Mouse (Mus musculus) liver, embryonic 16.5 days (tissue): ENCODE measurements at regions not wholly inside any gene's neighbourhood (a gene's known extent, or its start where the extent isn't known, plus 50 kb on each side); places are given as distances from the start of the nearest gene placed in this dataset.

Source experiments
- ATAC-seq: fragments of 200-750 bp; cut with Nextera tagmentation; 2 replicates; pipeline ENCODE4 v1.8.0; 2017; ENCODE audit warnings: low read depth, mild to moderate bottlenecking, moderate number of reproducible peaks, moderate library complexity
- H3K27ac ChIP-seq: fragments of 300-500 bp; sonication (generic); 2 replicates; pipeline ENCODE4 v1.5.1; 2014; ENCODE audit warnings: mild to moderate bottlenecking, low read length
- H3K27me3 ChIP-seq: fragments of 300-500 bp; sonication (generic); 2 replicates; pipeline ENCODE4 v1.6.1; 2014; ENCODE audit warnings: low read depth, low read length, mixed read lengths; ENCODE audit not compliant: control insufficient read depth, insufficient read depth
- H3K36me3 ChIP-seq: fragments of 300-500 bp; sonication (generic); 2 replicates; pipeline ENCODE4 v1.6.1; 2014; ENCODE audit warnings: mild to moderate bottlenecking; ENCODE audit not compliant: control insufficient read depth, insufficient read depth
- H3K4me1 ChIP-seq: fragments of 300-500 bp; sonication (generic); 2 replicates; pipeline ENCODE4 v1.6.1; 2014; ENCODE audit warnings: low read depth, low read length, mixed read lengths; ENCODE audit not compliant: control insufficient read depth
- H3K4me2 ChIP-seq: fragments of 300-500 bp; sonication (generic); 2 replicates; pipeline ENCODE4 v1.6.1; 2014; ENCODE audit warnings: low read depth, low read length, mixed read lengths
- H3K4me3 ChIP-seq: fragments of 300-500 bp; sonication (generic); 2 replicates; pipeline ENCODE4 v1.5.1; 2014; ENCODE audit warnings: low read depth, mild to moderate bottlenecking, low read length
- H3K9ac ChIP-seq: fragments of 300-500 bp; sonication (generic); 2 replicates; pipeline ENCODE4 v1.6.1; 2014; ENCODE audit warnings: low read depth, low read length
- H3K9me3 ChIP-seq: fragments of 300-500 bp; sonication (generic); replicated peaks from 2 replicates; pipeline ENCODE4 v1.6.1; 2016; ENCODE audit warnings: low read length; ENCODE audit not compliant: control insufficient read depth
- WGBS: fragments of 180-500 bp; shearing (Covaris S2); extraction: QIAGEN DNeasy Blood & Tissue Kit; methylation state at CpG from one replicate; pipeline ENCODE4 v1.1.7; 2014; ENCODE audit not compliant: insufficient replicate concordance; 5-methylcytosine and 5-hydroxymethylcytosine counted together

DNA sequence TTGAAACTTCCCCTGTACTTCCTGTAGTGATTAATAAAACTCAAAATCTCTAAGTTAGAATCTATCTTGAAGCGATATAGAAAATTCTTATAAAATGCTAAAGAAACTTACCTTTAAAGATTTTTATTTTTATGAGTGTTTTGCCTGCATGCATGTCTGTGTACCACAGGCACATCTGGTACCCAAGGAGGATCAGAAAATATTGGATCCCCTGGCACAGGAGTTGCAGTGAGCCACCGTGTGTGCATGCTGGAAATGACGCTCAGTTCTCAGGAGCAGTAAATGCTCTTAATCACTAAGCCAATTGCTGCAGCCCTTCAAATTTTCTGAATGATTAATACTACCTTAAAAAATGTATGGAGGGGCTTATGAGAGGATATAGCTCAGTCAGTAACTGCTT, 142.8 kb upstream of the 4931417E11Rik start:
- Histone ChIP-seq H3K27ac (no peak overlapping the region), H3K27me3 (no peaks in the 10 kb centered on the region), H3K4me1 (no peaks in the 10 kb centered on the region), H3K9ac (no peak overlapping the region), H3K9me3 (no peaks in the 10 kb centered on the region), H3K4me2 (no peak overlapping the region), H3K36me3 (no peaks in the 10 kb centered on the region), H3K4me3 (no peak overlapping the region)
- WGBS: 69% methylated on average over 3 of the region's 3 CpGs
- no peak for ATAC-seq

DNA sequence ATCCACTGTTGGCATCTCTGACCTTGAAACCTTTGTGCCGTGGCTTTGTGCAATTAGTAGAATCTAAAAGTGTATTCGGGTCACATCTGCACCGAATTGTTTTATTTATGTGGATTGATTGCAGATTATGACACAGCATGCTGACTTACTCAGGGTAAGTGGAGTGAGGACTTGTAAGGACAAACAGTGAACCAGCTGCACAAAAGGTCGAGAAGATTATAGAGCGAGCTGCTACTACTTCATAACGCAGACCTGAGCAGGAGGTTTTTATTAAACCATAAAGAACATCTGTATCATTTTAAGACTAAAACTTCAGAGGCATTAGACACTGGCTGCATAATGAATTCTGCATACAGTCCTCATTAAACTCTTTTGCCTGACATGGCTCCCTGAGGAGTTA, 142.4 kb upstream of the 4931417E11Rik start:
- no peak for ATAC-seq
- Histone ChIP-seq H3K9ac (no peak overlapping the region), H3K27ac (no peak overlapping the region), H3K36me3 (no peaks in the 10 kb centered on the region), H3K27me3 (no peaks in the 10 kb centered on the region), H3K4me3 (no peak overlapping the region), H3K4me1 (no peaks in the 10 kb centered on the region), H3K4me2 (no peak overlapping the region), H3K9me3 (no peaks in the 10 kb centered on the region)
- 64% methylated on average over 6 of the region's 6 CpGs for WGBS

DNA sequence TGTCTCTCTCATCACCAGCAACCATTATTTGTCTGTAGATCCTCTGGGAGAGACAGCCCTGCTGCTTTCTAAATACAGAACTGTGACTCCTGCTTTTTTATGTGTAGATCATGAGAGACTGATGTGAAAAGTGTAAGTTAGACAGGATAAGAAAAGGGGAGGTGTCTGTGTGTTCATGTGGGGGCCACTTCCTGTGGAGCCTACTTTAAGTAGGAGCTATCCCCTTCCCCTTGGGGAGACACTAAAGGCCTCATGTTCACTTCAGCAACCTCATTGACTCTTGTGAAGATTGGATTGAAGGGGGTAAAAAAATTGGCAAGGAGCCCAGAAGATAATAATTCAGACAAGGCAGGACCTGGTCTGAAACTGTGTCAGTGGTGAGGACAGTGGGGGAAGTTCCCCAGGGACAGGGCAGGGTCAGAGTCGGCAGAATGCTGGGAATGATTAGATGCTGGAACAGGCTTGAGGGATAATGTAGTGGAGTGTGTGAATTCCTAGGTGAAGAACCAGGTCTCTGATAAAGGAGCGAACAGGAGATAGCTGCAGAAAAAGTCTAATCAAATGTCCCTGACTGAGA, 140.7 kb upstream of the 4931417E11Rik start:
- no peak for ATAC-seq
- 64% methylated on average over 2 of the region's 2 CpGs for WGBS
- H3K36me3 ChIP-seq: no peaks in the 10 kb centered on the region

DNA sequence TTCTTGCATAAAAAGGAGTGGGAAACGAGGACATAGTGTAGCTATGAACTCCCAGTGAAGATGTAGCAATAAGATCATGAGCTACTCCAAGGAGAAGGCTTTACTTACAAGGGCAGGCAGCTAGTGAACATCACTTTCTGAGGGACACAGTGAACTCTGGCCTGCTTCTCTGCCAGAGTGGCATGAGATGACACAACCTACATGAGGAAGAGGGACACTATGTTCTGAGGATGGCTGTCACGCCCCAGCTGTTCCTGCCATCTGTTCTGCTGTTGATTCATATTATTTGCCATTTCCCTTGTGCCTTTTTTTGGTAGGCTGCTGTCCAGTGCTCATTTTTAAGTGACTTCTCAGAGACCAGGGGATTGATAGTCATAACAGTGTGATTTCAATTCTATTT, 118.2 kb upstream of the 4931417E11Rik start:
- Histone ChIP-seq H3K36me3 (no peaks in the 10 kb centered on the region), H3K27me3 (no peaks in the 10 kb centered on the region), H3K27ac (no peak overlapping the region), H3K9ac (no peak overlapping the region), H3K4me1 (no peaks in the 10 kb centered on the region), H3K9me3 (no peaks in the 10 kb centered on the region), H3K4me3 (no peak overlapping the region), H3K4me2 (no peak overlapping the region)
- WGBS: 34% methylated on average over 2 of the region's 2 CpGs
- ATAC-seq: no peak

More for the DNA sequence above, 140.7 kb upstream of the 4931417E11Rik start:
- no peaks in the 10 kb centered on the region for H3K9me3 ChIP-seq
- no peak overlapping the region for H3K9ac ChIP-seq
- H3K4me1 ChIP-seq: no peaks in the 10 kb centered on the region
- no peaks in the 10 kb centered on the region for H3K27me3 ChIP-seq
- H3K27ac ChIP-seq: no peak overlapping the region
- no peak overlapping the region for H3K4me3 ChIP-seq
- no peak overlapping the region for H3K4me2 ChIP-seq

DNA sequence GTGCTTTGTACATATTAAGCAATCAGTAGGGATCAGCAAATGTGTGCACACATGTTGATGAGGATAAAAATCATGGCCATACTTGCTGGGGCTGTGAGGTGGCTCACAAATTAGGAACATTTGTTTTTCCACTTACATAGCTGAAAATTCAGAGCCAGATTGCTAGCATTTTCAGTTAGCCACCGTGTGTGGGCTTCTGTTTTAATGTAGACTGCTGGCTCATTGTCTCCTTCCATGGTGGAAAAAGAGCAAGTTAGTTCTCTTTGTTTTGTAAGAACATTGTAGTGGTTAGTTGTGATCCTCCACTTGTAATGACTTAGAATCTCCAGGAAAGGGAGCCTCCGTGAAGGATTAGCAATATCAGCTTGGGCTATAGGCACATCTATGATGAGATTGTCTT, 107.2 kb upstream of the 4931417E11Rik start:
- H3K27me3 ChIP-seq: no peaks in the 10 kb centered on the region
- no peak overlapping the region for H3K4me3 ChIP-seq
- no peaks in the 10 kb centered on the region for H3K36me3 ChIP-seq
- ATAC-seq: no peak
- no peak overlapping the region for H3K27ac ChIP-seq
- H3K4me2 ChIP-seq: no peak overlapping the region
- WGBS: 42% methylated on average over 2 of the region's 2 CpGs
- no peak overlapping the region for H3K9ac ChIP-seq
- no peaks in the 10 kb centered on the region for H3K4me1 ChIP-seq
- no peaks in the 10 kb centered on the region for H3K9me3 ChIP-seq

DNA sequence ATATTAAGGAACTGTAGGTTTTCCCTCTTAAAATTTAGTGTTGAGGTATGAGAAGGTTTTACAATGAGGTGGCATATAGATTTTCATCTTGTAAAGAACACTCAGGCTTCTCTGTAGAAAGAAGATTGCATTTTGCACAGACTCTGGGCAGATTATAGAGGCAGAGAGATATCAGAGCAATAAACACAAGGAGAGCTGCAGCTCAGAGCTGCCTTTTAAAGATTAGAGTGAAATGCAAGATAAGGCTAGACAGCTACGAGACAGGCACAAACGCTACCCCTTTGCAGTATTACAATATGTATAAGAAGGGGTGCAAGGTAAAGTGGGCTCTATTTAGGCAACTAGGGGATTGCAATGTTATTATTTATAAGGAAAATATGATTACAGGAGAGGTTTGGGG, 90.5 kb upstream of the 4931417E11Rik start:
- Histone ChIP-seq H3K9me3 (no peaks in the 10 kb centered on the region), H3K27ac (no peak overlapping the region), H3K27me3 (no peaks in the 10 kb centered on the region), H3K4me1 (no peaks in the 10 kb centered on the region), H3K36me3 (no peaks in the 10 kb centered on the region), H3K4me2 (no peak overlapping the region), H3K4me3 (no peak overlapping the region), H3K9ac (no peak overlapping the region)
- WGBS: 29% methylated on average over 2 of the region's 2 CpGs
- peak; percentile 56; the same call in 1 of the 2 replicates for ATAC-seq

DNA sequence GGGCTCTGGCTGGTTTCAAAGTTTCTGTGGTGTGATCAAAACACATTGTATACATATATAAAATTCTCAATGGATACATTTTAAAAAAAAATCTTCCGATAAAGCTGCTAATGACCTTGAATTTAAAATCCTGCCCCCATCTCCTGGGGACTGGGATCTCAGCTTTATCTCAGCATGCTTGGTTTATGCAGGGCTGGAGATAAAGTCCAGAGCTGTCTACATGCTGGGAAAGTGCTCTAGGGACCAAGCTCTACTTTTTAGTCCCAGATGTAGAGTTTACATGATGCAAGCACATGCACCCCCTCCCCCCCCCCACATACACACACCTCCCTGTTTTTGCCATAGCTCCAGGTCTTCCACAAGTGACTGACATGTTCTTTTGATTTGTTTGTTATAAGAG, 61.1 kb upstream of the 4931417E11Rik start:
- WGBS: 35% methylated on average over 1 of the region's 1 CpGs
- Histone ChIP-seq H3K36me3 (no peaks in the 10 kb centered on the region), H3K9me3 (no peaks in the 10 kb centered on the region), H3K27me3 (no peaks in the 10 kb centered on the region), H3K4me3 (no peak overlapping the region), H3K27ac (no peak overlapping the region), H3K4me1 (no peaks in the 10 kb centered on the region), H3K9ac (no peak overlapping the region), H3K4me2 (no peak overlapping the region)
- peak; percentile 77 for ATAC-seq

DNA sequence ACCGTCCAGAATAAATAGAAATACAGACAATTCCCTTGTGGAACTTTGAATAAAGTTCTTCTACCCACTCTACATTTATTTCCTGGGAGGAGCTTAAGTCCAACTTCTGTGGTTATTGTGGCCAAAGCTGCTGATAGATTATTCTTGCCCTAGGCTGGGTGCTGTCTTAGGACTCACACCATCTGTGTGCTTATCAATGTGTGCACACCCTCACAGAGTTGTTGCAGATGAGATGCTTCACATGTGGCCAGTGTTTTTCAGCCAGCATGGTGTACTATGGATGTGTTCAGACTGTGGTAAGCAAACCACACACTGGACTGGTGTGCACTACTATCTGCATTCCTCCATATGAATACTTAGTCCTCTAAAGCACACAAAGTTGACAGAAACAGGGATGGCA, 60.6 kb upstream of the 4931417E11Rik start:
- Histone ChIP-seq H3K9me3 (no peaks in the 10 kb centered on the region), H3K27me3 (no peaks in the 10 kb centered on the region), H3K36me3 (no peaks in the 10 kb centered on the region), H3K4me3 (no peak overlapping the region), H3K4me1 (no peaks in the 10 kb centered on the region), H3K27ac (no peak overlapping the region), H3K4me2 (no peak overlapping the region), H3K9ac (no peak overlapping the region)
- 21% methylated on average over 1 of the region's 1 CpGs for WGBS
- peak; percentile 93 for ATAC-seq

DNA sequence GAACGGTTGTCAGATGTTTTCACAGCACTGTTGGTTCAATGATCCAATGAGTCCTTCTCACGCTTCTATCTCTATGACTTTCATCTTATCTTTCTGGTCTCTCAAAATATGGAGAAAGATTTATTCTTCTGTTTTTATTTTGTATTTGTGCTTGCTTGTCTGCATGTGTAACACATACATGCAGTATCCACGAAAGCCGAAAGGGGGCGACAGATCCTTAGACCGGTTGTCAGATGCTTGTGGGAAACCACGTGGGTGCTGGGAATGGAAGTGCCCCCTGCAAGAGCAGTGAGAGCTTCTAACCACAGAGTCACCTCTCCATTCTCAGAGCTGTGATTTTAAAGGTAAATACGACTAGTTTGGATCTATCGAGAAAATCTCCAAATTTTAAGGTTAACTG, 54.2 kb upstream of the 4931417E11Rik start:
- H3K9ac ChIP-seq: no peak overlapping the region
- H3K36me3 ChIP-seq: no peaks in the 10 kb centered on the region
- H3K4me3 ChIP-seq: no peak overlapping the region
- H3K27me3 ChIP-seq: no peaks in the 10 kb centered on the region
- WGBS: 52% methylated on average over 9 of the region's 9 CpGs
- ATAC-seq: no peak
- no peak overlapping the region for H3K4me2 ChIP-seq
- no peak overlapping the region for H3K27ac ChIP-seq
- no peaks in the 10 kb centered on the region for H3K4me1 ChIP-seq
- H3K9me3 ChIP-seq: no peaks in the 10 kb centered on the region
